Mouse (Mus musculus) heart, adult 9 months (tissue): ENCODE results near the gene Gnaq.

ENCODE experiments used
- DNase-seq, 2 experiments: peaks; one replicate each; pipeline ENCODE4 v3.0.0; 2022; ENCODE audit warnings: low spot score in 2 of 2

Gnaq gene

DNA sequence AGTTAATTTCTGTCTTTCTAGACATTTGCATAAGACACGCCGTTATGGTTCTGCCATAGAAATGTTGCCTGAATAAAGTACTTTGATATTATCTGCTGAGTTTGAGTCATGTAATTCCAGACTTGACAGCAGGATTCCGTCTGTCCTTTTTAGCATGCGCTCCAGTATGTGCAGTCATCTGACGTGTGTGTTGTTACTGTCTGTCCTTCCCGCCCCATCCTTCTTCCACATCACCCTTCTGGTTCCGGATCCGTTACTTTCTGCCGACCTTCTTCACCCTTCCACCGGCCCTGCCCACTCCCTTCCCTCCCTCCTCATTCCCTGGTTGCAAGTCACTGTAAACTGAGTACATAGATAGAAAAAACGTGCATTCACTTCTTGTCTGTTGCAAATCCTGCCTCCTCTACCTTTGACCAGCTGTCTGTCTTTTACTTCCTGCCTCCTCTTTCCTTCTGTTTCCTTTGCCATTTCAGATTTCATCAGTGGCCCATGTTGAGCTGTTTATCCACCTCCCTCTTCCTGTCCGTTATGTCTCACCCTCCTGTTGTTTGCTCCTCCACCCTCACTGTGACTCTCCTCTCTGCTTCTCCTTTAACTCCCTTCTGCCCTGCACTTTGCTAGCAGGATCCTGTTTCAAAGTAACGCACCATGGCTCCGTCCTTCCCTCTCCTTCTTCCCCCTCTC lies 185.6 kb downstream of the Gnaq start:
- no peak for DNase-seq

DNA sequence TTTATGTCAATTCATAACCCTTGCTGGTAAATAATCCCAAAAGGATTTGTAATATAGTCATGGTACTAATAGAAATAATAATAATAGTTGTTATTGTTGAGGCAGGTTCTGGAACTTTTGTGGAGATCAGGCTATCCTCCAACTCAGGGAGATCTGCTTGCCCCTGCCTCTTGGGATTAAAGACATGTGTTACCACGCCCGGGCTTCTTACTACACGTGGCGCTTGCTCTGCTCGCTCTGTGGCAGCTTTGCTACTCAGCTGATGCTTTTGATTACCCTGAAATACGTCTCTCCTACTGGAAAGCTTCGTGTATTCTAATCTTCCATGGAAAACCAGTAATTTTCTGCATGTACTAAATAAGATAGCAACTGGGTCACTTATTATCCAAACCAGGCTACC lies 187.4 kb downstream of the Gnaq start:
- no peak for DNase-seq

DNA sequence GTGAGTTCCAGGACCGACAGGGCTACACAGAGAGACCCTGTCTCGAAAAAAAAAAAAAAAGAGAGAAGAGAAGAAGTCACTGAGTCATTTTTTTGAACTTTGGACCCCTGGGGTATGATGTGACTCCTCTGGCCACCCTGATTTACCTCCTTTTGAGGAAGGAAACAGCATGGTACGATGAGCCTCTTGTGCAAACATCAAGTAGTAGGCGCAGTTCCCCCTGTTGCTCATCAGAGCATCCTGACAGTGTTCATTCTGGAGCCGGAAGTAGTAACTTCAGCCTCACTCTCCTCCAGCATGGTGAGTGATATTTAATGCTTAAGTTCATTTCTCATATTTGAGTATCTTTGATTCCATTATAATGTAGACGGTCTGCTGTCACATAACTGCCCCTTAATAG lies 190.4 kb downstream of the Gnaq start:
- DNase-seq = no peak

DNA sequence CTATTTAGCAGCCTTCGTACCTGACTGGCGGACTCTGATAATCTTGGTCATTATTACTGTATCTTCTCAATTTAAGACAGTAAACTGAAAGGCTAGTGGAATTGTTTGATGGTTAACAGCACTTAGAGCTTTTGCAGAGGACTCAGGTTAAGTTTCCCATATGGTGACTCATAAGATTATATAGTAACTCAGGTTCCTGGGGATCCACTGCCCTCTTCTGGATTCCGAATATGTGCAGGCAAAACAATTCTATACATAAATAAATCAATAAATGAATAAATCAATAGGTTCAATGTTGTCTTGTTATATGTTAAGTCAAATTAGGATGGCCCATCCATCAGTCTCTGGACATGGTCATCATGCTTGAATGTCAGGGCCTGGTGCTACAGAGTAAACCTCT lies 191.6 kb downstream of the Gnaq start:
- DNase-seq = no peak

DNA sequence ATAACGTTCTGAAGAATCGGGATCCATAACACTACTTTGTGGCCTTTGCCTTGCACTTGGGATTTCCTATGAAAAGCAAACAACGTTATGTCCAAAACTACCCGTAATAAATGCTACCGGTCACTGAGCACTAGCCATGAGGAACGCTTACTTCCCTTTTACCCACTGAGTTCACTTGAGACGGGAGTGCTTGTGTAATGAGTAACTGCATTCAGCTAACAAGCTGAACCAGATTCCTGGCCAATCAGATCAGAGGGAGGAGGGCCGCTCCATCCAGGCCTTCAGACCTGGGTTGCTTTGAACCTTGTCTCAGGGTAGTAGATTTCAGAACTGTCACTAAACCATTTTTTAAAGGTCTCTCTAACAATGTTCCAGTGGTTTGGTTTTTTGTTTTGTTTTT lies 193.3 kb downstream of the Gnaq start:
- peak; percentile 26 to 57 for DNase-seq

DNA sequence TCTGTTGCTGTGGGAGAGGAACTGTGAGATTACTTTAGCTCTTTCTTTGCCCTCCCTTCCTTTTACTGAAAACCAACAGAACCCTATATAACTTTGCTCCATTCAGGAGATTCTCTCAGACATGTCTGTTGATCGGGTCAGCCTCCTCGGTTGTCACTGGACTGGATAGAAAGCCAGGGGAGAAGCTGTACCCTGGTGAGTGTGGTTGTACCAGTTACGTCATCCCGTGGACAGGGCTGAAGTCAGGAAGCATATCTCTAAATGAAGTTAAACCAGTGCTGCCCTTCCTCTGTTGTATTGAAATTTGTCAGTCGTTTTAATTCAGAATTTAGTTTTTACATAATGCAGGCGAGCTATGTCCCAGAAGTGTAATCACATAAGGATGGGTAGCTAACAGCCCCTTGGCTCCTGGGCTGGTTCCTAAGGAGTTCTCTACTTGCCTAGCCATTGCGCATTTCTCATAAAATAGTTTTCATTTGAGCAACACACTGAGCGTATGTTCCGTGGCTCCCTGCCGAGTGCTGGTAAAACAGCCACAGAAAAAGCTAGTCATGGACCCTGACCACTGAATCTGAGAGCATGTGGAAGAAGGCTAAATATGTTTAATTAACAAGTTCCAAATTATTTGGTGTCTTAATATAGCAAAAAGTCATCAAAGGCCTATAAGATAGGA lies 194.9 kb downstream of the Gnaq start:
- DNase-seq = no peak

DNA sequence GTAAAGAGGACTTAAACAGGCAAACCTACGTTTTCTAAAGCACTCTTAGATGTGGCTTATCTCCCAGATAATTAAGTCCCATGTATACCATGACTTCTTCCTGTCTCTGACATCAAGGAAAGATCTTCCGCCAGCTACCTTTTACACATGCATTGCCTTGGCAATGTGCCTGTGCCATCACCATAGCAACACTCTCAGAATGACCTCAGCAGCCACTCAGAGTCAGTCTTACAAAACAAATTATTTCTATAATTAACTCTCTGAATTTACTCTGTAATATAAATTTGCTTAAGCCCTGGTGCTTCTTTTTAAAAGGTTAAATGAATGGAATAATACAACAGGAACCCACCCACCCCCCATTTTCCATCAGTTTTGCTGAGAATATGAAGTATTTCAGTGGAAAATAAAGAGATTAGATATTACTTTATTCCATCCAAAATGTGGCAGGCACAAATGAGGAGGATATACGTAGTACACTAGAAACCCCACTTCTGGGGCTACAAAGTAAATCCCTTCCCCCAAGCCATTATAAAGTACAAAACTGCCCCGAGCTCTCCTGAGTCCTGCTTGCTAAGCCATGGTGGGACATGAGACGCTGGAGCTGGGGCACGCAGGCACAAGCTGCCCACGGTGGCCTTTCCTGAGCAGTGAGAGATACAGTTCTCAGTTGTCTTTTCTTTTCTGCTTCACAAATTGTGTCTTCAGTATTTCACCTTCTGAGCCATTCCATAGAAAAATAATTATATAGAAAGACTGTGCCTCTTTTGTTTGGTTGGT lies 195.6 kb downstream of the Gnaq start:
- peak in 1 of 2 experiments; percentile 25 for DNase-seq

DNA sequence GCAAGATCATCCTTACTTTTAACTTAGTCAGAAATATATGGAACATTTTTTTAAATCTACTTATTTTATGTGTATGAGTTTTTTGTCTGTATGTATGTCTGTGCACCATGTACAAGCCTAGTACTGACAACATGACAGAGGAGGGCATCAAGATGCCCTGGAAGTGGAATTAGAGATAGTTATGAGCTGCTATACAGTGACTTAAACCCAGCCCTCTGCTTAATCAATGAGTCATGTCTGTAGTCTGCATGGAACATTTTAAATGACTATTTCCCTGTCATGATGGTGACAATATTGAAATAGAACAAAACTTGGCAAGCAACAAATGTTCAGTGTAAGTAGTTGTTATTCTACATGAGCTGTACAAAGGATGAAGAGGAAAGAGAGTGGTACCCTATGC lies 196.4 kb downstream of the Gnaq start:
- no peak for DNase-seq

DNA sequence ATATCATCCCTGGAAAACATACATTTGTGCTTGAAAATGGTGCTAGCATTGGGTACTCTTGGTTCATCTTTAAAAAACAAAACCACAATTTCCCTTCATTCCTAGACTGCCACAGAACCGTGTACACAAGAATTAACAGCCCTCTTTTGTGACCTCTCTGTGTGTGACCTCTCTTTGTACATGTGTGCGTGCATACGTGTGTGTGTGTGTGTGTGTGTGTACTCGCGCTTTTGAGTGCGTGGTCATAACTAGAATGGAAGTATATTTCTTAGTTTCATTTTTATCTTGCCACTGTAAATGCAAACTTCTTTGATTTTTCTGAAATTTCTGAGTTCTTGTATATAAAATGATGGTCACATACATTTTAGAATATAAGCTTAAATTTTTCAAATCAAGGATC lies 197.0 kb downstream of the Gnaq start:
- DNase-seq = no peak

DNA sequence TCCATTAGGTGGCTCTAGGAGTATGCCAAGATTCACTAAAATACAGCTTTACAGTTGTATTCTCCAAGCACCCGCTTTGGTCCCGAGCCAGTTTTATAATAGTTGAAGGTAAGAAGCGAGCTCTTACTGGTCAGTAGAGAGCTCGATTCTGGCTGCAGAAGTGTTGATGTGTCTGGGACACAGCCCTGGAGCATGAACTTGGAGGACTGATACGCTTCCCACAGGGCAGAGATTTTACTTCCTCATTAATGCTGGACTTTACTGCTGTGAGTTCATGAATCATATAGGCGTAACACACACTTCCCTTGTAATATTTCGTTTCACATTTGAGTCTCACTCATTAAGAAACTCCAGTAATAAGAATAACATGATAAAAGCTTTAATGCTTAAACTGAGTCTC lies 197.5 kb downstream of the Gnaq start:
- no peak for DNase-seq

DNA sequence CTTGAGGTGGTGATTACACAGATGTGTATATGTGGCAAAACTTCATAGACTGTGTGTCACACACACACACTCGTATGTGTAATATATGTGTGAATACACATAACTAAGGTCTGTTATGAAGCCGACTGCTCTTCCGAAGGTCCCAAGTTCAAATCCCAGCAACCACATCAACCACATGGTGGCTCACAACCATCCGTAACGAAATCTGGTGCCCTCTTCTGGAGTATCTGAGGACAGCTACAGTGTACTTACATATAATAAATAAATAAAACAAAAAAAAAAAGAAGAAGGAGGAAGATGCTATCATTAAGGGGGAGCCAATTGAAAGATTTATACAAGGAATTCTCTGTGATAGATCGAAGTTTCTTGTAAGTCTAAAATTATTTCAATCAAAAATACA lies 198.4 kb downstream of the Gnaq start:
- no peak for DNase-seq

DNA sequence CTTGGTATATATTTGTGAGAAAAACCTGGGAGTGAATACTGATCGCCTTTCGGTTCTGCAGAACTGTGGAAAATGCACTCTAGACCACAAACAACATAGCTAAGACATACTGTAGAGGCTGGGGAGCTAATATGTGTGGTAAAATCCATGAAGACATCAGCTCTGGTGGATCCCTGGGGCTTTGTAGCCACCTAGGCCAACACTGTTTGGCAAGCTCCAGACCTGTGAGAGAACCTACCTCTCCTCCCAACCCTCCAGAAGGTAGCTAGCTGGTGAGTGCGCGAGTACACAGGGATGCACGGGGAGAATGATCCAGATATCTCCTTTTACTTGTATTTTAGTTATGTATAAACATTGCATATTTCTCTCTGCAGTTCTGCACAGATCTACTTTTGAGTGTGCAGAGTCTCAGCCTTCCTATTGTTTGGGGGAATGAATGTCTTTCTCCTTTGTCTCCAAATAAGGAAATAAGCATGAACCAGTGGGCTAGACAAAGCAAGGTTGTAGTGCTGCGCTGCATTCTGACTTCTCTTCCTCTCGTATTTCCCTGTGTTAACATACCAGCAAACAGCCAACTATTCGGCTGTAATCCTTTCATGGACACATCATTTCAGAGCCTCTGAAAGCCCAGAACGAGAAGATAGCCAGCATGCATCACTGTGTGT lies 205.4 kb downstream of the Gnaq start:
- no peak for DNase-seq

DNA sequence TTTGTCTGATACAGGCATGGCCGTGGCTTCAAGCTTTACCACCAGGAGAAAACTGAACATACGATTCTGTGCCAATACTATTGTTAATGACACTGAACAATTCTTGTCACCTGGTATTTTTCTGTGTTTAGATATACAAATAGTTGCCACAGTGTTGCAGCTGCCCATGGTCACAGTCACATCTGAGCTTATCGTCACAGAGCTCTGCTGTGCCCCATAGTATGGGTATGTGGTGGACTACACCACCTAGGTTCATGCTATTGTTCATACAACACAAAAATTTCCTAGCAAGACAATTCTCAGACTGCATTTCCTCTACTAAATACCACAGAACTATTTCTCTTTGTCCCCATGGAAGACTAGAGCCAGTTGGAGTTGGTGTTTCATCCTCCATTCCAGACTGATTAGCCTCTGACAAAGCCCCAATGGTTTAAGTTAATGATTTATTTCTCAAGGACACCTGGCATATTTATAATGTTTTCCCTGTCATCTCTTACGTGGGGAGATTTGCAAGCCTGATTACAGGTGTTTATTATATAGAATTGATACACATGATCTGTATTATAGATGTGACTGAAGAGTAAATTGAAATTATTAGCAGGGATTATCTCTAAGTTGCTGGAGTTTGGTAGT lies 207.4 kb downstream of the Gnaq start:
- DNase-seq = no peak

DNA sequence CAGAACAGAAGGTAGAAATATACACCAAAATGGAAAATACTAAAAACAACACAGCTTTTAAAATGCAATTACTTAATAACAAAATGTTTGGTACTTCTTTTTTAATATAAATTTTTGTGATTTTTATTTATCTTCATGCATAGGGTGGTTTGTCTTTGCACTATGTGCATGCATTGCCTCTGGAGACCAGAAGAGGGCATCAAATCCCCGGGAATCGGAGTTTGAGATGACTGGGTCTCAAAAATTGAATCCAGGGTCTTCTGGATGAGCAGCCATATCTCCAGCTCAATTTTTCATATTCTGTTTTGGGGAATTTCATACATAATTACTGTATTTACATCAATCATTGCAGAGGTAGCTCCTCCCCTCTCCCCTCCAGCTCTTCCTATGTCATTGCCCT lies 210.1 kb downstream of the Gnaq start:
- DNase-seq = no peak

DNA sequence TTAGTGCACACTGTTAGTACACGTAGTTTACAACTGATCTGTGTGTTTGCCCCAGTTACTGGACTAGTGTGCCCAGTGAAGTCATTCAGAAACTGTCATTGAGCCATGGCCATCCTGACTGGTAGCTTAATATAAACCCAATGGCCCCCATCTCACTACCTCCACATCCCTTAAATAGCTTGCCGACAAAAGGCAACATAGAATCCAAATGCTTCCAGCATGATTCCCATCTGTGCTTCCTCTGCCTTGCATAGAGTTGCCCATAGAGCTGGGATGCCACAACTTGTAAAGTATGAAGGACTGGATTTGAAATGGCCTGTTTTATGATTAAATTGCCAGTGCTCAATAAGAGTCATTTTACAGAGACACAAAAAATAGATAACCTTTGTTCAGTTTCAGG lies 212.9 kb downstream of the Gnaq start:
- no peak for DNase-seq

DNA sequence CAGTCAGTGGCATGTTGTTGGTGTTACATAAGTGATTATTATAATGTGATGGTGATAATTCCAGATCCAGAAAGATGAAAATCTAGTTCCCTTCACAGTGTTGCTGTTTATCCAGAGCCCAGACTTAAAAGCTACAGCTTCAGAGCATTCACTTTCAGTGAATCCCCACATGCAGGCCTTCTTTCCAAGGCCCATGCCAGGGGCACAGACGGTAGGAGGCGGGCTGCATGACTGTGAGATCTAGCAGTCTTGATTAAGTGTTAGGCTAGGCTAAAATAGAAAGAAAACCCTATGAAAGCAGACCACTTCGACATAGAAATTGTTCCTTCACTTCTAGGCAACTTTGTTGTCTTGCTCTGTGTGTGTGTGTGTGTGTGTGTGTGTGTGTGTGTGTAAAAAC lies 214.4 kb downstream of the Gnaq start:
- no peak for DNase-seq

DNA sequence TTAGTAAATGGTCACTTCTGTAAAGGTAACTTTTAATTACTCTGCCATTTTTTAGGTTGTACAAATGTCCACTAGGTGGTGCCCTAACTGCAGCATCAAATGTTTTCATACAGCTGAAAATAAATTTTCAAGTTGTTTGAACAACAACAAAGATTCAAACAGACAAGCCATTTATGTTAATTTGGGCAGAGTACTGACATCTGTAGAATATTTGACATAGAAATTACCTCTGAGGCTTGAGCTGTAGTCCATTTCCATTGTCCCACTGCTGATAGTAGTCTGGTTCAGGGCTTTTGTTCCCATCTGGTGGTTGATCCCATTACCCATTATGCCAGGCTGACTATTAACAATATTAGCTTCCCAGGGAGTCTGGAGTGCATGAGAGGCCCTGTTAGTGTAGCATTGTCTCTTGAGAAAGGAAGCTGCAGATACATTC lies 221.1 kb downstream of the Gnaq start:
- DNase-seq = peak in 1 of 2 experiments; percentile 27

DNA sequence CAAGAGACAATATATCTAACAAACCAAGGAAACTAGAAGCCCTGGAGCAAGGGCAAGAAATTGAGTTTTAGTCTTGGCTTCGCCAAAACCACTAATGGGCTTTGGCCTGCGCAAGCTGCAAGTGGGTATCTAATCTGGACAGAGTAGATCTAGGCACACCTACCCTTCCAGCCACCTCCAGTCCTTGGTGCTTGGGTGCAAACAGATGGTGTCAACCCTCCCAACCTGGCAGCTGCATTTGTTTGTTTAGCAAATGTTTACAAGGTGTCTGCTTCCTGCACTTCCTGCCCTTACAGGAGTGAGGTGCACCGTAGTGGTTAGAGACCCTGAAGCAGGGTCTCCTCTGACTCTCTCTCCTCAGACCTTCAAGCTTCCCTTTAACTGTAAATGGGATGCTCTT lies 225.5 kb downstream of the Gnaq start:
- DNase-seq = no peak

DNA sequence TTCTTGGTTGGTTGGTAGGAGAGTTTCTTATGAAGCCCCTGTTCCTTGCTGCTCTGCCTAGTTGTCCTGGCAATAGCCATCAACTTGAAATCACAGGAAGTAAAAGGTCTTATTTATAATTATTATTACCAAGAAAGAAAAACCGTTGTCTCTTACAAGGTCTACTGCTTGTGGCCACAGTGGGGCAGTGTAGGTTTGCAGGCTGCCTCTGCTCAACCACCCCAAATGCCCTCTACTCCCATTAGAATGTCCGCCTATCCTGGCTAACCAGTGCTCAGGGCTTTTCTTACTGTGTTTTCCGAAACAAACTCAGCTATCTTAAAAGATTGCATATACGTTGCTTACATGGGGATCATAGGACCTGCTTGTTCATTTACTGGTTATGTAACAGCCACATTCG lies 226.3 kb downstream of the Gnaq start:
- DNase-seq = peak in 1 of 2 experiments; percentile 14

DNA sequence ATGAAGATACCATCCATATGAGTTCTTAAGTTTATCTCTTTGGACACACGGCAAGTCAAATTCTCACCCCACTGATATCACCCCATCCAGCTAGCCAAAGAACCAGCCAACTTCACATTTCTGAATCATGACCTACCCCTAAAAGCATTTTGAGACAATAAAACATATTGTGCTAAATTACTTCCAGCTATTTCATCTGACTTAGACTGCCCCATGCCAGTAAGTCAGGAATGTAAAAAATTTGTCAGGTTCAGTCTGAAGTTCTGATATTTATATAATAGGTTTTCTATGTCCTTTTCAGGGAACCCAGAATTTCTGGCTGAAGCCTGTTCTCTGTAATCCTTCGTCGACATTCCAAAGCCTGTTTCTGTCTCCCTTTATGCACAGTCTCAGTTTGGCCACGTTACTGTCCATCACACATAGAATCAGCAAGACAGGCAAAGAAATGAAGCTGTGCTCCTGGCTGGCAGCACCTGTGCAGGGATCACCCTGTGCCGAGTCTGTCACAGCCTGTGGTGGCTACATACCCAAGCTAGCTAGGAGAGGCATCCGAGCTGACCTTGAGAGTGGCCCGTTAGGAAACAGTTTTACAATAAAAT lies 233.9 kb downstream of the Gnaq start:
- no peak for DNase-seq

DNA sequence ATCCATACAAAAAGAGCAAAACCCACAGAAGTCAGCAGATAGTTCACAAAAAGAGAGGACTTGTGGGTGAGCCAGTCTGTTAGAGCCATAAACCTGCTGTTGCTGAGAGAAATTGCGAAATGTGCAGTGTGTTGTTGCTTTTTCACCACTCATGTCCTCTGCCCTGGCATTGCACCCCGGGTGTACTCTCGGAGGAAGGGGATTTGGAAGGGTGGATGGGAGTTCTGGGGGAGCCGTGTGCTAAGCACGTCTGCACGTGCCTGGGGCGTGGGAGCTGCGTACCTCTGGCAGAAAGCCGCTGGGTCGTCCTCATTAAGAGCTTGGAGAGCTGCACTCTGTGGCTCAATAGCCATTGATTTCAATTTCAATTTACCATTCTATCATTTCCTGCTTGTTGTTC lies 234.6 kb downstream of the Gnaq start:
- DNase-seq = no peak

DNA sequence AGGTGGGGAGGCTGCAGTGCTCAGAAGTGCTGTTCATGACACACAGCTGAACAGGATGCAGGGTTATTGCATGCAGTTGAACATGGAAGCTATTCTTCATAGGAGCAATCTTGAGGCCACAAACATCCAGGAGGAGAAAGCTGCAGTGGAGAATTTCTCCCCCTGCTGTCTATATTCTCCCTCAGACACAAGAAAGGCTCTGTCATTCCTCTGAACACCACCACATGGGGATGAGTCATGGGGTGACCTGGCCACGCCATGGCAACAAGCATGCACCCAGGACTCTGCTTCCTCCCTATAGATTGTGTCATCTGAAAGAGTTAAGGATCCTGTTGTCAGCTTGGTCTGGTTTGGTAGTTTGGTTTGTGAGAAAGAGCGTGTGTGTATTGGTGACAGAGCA lies 239.0 kb downstream of the Gnaq start:
- DNase-seq = no peak
